Mouse (Mus musculus): ENCODE data around the gene Osbpl3.

- TF ChIP-seq CTCF (IDR thresholded peaks at IDR 0.05; ENCODE audit: low read depth, low read length) (no peak), GATA1 (IDR thresholded peaks at IDR 0.05; ENCODE audit: borderline replicate concordance, low read length) (no peak), POLR2AphosphoS5 (IDR thresholded peaks at IDR 0.05; ENCODE audit: insufficient replicate concordance, low read depth, low read length) (no peak), TAL1 (conservative IDR thresholded peaks at IDR 0.05; ENCODE audit: low read depth, low read length) (no peak)
These were observed 101.0 kb downstream of the Osbpl3 start for GRCm38 (mm10) chr6:50354688-50355660.
